Mouse (Mus musculus) common myeloid progenitor, adult 5-6 weeks (primary cell): ENCODE data around the gene B4galnt2. TPM values are rescaled to one million over a fixed set of nuclear protein-coding genes. Genes with fewer than 3 reads are reported as not detected.

Source experiments
- ATAC-seq: replicated peaks from 2 replicates; pipeline ENCODE4 v1.8.0; 2016; ENCODE audit warnings: low read depth, mild to moderate bottlenecking, moderate TSS enrichment, inconsistent platforms; ENCODE audit not compliant: poor library complexity, severe bottlenecking
- total RNA-seq: library from RNA; stranded (forward); fragments of 200-1000, 187-1606 nt; gene quantifications from 2 replicates; pipeline ENCODE4 v1.2.3, GENCODE M21; 2017

Gene B4galnt2
- total RNA-seq, 1 experiment from 2014 or later = not detected

DNA sequence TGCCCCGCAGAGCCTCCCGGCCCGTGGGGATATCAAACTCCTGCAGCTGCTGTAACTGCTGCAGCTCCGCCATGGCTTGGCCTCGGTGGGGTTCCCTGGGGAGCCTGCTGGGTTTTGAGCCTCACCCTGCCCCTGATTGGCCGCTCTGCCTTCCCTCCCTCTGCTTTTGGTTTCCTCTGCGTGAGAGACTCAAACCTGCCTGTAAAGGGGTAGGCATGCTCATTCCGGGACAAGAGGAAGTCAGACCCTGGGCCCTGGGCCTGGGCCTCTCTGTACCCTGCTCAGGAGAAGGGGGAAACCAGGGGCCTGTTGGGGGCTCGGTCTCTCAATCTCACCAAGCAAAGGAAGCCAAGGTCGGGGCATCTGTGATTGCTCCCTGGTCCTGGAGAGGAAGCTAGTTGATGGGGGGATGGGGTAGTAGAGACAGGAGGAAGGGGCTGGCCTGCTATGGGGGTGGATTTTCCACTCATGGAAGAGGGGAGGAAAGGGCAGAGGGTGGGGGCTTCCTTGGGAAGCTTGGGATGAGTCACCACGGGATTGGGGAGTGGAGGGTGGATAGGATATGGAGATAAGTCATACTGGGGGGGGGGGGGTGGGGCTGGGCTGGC lies 72.5 kb downstream of the B4galnt2 start, which contains the start of gene Abi3:
Gene Abi3 (minus strand): TSS at position 403 of the 608 bp plus-strand sequence.
- ATAC-seq = peak; percentile 65

DNA sequence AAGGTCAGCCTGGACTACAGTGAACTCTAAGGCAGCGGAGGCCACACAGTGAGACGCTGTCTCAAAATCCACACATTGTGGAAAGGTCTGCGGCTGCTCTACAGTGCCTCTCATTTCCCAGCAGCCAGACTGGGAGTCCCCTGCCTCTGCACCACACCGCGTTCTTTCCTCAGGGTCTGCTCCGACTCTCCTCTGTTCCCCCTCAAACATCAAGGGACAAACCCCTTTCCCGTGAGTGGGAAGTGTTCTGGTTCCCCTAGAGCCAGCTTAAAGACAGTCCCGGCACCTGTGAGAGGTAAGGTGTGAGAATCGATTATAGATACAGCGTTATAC lies 73.2 kb downstream of the B4galnt2 start:
- no peak for ATAC-seq

DNA sequence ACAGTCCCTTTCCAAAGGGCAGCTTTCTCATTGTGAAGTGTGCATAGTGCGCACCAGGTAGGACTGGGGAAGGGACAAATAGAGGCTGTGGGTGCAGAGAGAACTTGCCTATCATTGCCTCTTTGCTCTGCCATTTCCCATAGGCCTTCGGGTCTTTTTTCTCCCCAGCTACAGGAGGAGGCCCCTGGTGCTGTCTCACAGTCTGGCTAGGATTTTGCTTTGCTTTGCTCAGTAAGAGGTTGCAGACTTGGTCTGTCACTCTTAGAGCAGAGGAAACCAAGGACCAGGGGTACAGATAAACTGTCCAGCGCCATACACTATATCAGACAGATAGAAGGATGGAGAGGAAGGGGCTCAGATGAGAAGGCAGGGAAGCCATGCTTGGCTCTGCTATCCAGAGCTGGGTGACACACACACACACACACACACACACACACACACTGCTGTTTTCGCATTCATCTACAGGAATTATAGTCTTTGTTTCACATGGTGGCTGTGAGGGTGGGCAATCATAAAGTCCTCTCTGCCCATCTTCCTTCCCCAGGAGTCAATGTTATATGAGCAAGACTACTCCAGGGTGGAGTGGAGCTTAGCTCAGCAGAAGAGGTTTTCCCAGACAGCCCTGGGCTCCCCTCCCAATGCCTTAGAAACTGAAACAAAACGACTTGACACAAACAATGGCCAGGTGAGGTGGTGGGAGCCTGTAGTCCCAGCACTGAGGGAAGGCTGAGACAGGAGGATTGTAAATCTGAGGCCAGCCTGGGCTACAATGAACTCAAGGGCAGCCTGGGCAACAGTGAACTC lies 73.8 kb downstream of the B4galnt2 start:
- no peak for ATAC-seq

DNA sequence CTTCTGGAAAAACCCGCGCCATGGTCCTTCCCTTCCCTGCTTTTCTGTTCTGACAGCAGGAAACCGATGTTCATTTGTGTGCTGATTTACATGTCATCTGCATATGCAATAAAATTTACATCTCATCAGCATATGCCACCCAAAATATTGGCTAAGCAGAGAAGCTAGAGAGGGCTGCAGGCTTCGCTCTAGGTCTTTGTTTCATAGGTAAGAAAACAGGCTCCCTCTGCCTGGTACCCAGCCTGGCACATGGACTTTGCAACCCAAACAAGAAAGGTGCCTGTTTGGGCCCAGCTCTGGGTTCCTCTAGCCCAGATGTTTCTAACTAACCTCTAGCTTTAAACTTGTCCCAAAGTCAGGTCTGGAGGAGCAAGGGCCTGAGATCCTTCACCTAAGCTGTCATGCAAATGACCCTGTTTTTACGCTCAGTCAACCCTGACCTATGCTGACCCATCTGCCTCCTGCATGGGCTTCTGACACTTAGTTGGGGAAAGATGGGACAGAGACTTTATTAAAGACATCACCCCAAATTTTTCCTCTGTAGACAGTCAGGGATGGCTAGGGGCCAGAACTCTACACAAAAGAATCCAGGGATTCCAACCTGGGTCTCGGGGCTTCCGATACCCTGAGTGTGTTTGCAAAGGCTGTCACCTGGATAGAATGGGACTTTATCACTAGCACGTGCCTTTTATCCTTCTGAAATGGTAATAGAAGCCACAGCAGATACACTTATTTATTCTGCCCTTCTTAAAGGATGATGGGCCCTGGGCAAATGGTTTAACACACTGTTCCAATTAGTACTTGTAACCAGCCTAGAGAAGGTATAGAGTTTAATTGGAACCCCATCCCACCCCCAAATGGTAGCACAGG lies 75.5 kb downstream of the B4galnt2 start:
- ATAC-seq = no peak

DNA sequence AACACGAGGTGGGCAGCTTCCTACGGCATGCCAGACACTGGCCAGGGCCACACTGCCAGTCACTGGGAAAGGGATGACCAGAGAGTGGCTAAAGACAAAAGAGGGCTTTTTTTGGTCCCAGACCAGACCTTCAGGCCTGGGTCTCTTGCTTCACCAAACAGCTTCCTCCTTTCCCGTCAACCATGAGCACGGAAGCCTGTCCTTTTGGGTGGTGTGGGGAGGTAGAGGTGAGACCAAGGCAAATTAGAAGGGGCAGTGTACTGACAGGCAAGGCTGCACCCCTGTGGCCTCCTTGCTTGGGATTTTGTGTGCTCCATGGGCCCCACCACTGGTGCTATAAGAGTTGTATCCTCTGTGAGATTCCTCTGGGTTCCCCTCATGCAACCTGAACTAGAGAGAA lies 76.1 kb downstream of the B4galnt2 start:
- no peak for ATAC-seq

DNA sequence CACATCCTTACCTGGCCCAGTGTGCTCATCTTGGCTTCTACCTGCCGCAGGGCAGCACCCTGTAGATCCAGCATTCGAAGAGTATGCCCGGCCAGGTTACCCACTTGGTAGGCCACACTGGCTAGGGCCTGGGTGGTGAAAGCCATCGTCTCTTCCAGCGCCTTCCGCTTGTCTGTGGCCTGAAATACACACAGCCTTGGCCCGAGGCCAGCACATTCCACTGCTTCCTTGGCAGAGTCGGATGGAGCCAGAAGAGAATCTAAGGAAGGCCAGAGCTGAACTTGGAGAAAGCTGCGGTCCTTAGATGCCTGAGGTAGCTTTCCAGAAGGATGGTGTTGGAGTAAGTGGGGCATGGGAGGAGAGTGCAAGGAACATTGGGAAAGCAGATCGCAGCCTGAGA lies 77.6 kb downstream of the B4galnt2 start, which contains the start of gene Gngt2:
Gene Gngt2 (plus strand): TSS at position 158 of the 400 bp plus-strand sequence.
- ATAC-seq = no peak

DNA sequence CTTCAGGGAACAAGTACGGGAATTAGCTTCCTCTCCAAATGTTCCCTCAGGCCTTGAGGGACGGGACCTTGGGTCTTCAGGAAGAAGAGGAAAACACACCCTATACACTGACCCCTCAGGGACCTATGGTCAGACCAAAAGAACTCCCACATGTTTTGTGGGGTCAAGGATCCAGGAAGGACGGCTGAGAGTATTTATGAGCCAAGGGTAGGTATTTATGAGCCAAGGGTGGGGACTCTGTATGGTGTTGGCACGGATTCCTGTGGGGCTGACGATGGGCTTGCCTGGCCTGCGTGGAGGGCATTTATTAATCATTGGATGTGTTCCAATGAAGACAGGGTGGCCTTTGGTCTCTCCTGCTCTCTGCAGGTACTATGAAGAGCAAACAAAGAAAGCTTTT lies 78.3 kb downstream of the B4galnt2 start:
- ATAC-seq = no peak

DNA sequence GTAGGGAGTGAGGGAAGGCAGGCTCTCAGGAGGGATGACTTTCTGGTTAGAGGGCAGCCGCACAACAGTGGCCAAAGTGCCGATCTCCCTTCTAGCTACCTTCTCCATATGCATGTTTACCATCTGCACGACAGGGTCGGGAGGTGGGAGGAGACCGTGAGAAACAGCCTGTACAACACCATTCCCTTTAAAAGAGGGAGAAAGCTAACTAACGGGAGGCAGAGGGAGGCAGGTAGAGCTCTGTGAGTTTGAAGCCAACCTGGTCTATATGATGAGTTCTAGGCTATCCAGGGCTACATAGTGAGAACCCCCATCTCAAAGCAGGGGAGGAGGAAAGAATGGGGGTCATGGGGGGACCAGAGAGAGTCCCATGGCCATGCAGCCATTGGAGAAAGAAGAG lies 78.9 kb downstream of the B4galnt2 start:
- no peak for ATAC-seq

DNA sequence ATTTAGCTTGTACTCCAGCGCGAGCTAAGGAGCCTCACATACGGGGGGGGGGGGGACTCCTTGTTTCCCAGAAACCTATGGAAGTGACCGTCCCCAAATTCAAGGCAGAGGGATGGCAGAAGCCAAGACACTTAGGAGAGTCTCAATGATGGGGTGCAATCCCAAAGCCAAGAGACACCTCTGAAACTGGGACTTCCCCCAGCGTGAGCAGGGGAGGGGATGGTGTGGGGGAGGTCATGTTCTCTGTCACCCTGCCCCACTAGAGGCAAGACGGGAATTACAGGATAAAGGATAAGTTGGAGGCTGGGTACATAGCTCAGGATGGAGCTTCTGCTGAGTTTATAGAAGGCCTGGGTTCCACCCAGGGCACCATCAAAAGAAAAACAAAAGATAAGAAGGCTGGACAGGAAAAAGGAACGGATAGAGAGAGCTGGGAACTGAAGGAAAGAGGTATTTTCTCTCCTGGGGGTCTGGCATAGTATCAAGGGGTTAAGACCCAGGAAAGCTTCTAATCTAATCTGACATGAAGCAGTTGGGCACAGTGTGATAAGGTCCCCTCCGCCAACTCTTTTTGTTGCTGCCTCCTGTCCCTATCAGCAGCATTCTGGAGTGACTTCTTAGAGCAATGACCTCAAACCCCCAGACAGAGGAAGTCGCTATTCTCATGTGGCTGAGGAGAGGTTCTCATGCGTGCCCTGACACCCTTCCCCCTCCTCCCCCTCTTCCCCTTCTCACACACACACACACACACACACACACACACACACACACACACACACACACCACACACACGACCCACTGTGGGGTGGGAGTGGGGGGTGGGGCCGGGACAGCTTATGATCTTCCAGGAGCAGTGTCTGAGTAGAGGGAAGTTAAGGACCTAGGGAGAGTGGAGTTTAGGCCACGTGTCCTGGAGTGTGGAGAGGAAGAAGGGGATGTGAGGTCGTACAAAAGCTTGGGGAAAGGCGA lies 79.7 kb downstream of the B4galnt2 start:
- ATAC-seq = peak; percentile 52

DNA sequence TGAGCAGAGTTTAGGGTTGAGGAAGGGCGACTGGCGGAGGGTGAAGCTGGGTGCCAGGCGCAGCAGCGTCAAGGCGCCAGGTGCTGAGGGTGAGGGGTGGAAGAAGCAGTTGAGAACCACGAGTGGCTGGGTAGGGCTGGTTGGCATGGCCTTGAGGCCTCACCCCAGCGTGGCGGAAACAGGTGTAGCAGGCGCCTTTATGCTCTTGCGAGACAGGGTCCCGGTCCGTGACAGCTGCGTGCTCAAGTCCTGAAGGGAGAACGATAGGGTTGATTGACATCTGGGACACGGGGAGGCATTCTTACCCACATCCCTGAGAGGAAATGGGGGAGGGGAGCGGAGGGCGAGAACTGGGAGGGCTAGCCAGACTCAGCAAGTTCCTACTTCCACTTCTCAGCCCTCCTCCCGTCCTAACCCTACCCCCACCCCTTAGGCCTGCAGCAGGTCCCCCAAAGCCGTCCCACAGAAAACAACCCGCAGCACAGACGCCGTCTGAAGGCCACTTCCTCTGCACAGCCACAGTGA lies 80.5 kb downstream of the B4galnt2 start:
- ATAC-seq = peak; percentile 69

DNA sequence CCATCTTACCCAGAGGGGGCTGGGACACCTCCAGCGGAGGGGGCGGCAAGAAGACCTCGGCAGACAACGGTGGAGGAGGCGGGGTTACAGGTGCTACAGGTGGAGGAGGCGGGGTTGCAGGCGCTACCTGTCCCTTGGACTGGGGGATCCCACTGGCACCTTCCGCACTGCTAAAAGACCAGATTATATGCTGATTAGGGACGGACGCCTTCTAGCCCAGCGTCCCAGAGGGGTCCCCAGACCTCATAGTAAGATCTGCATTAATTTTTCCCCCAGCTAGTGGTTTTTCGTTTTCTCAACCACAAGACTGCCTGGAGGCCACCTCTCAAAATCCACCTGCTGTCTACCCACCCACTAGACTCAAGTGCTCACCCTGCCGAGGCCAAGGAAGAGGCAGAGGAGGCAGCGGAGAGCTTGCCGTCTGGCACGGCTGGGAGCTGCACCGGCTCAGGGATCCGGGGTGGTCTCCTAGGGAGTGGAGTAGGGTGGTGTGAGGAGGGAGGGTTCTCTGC lies 81.0 kb downstream of the B4galnt2 start:
- ATAC-seq = no peak

DNA sequence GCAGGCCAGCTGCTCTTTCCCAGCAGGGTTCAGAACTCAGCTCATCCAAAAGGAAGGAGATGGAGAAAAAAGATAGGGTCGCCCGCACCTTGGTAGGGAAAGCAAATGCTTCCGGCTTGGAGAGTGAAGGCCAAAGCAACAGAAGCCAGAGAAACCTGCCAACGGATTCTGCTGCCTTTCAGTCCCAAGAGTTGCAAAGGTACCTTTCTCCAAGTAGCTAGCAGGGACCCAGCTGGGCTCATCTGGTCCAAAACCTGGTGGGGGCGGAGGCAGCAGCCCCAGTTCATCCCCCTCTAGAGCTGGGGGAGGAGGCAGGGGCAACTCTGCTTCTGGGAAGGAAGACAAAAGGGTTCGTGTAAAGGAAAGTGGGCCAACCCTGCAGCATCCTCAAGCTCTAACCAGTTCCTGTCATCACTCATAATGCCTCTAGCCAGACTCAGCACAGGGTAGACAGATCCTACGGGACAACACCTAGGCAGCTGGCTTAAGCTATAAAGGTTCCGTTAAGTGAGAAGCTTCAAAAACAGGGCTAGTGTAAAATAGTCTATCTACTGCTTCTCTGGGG lies 81.6 kb downstream of the B4galnt2 start:
- ATAC-seq = no peak

DNA sequence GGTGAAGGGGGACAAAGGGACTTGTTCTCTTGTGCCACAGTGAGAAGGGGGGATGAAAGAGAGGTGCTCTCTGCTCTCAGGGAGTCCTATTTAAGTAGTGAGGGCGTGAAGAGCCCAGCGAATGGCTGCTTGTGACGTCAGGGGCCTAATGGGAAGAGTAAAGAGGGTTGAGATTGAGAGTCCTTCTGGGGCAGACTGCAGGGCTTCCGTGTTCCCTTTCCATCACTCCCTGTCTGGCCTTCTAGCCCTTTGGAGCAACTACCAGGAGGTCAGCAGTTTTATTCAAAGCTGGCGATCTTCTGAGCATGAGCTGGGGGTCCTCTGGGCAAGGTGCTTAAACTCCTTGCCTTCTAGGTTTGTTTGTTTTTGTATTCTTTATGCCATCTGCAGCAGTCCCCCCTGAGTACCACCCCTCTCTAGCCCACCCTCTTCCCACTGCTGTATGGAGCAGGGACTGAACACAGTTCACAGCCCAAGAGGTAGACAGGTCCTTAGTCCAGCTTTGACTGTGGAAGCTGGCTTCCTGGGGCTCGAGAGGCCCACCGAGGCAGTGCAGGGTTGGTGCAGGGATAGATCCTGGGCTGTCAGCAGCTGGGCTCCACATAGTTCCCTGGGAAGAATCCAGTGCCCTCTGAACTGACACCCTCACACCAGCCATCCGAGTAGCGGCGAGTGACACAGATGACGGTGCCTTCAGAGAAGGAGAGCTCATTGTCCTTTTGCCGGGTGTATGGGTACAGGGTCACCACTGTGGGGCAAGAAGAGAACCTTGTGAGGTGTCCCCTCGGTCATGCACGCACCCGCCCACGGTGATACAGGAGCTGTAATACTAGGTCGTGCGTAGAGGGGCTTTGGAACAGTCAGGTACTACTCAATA lies 82.3 kb downstream of the B4galnt2 start:
- ATAC-seq = no peak

DNA sequence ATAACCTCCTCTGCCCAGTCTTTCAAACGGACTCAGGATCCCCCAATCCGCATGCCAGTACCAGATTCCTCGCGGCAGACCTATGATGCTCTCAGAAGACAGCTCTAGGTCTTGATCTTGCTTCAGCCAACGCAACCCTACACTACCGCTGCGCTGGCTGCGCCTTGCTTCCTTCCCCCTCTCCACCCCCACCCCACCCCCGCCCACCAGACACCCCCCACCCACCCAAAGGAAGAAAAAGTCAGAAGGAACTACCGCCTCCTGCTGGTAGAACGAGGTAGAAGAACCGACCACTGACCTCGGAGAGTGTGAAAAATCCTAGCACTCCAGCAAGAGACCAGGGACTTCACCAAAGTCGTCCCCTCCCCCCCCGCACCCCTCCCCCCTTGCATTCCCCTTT lies 83.0 kb downstream of the B4galnt2 start:
- ATAC-seq = no peak

DNA sequence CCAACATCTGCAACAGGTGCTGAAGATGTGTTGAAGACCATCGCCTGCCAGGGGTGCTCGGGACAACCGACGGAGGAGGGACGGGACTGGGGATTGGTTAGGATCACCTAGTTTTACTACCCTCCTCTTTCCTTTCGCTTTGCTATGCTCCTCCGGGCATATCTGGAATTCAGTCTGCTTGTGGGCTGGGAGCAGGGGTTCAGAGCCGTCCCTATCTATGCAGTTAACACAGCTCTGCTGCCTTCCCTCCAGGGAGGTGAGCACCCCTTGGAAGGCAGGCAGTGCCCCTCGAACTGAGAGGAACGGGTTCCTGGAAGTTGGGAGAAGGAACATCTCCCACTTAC lies 83.4 kb downstream of the B4galnt2 start:
- ATAC-seq = no peak

DNA sequence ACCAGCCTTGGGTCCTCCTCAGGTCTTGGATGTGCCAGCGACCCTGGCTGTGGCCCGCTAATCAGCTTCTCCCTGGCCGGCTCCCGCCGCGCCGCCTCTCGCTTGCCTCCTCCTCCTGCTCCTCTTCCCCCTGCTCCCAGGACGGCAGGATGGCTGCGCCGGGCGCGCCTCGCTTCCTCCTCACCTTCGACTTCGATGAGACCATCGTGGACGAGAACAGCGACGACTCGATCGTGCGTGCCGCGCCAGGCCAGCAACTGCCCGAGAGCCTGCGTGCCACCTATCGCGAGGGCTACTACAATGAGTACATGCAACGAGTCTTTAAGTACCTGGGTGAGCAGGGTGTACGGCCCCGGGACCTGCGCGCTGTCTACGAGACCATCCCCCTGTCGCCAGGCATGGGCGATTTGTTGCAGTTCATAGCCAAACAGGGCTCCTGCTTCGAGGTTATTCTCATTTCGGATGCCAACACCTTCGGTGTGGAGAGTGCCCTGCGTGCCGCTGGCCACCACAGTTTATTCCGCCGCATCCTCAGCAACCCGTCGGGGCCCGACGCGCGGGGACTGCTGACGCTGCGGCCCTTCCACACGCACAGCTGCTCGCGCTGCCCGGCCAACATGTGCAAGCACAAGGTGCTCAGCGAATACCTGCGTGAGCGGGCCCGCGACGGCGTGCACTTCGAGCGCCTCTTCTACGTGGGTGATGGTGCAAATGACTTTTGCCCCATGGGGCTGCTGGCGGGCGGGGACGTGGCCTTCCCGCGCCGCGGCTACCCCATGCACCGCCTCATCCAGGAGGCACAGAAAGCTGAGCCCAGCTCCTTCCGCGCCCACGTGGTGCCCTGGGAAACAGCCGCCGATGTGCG lies 84.0 kb downstream of the B4galnt2 start:
- ATAC-seq = no peak

DNA sequence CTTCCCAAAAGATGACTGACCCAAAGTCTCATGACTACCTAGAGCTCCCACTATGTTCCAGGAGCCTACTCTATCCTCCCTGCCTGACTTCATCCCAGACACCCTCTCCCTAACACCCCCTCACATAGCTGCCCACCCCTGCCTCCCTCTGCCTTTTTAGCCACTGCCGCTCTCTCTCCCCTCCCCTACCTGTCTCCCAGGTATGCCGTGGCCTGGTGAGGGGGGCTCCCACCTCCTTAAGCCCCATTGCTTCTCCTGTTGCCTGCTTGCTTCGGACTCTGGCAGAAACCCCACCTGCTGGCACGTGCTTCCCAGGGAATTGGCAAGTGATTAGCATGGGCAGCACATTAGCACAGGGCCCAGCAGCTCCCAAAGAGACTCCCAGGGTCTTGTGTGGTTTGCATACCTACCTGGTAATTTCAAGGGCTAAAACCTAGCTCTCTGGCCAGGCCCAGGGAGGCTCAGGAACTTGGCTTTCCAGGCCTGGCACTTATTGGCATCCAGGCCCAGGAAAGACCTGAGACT lies 85.1 kb downstream of the B4galnt2 start:
- no peak for ATAC-seq
